Mouse (Mus musculus): ENCODE data around the gene Kifc5b. TPM values are rescaled to one million over a fixed set of nuclear protein-coding genes. Genes with fewer than 3 reads are reported as not detected.

Kifc5b gene
- polyA plus RNA-seq, 1 experiment from 2014 or later, result 11.6 TPM

Small RNA genes lying within 50 kb of the gene (microRNA-seq; reads per million reads assigned to microRNA genes)
- gene Gm27775, result not detected
- gene Mir3083, result not detected
- 0.91 reads per million for gene Mir6968

Other genes with a start within 250 kb of the Kifc5b start
- 3.1 and 4.7 TPM in 2 replicates for gene Crebrf, start 201.4 kb upstream of the Kifc5b start, polyA plus RNA-seq (2016; fragmentation: Nextera tagmentation; extraction: Ambion mirVana)
- gene Bnip1, start 136.0 kb upstream of the Kifc5b start, polyA plus RNA-seq (2016; fragmentation: Nextera tagmentation; extraction: Ambion mirVana), result 44.4 and 51.0 TPM in 2 replicates
- 0.48 and 0.75 TPM in 2 replicates for gene Nkx2-5, start 72.1 kb upstream of the Kifc5b start, polyA plus RNA-seq (2016; fragmentation: Nextera tagmentation; extraction: Ambion mirVana)
- gene Phf1, start 16.0 kb downstream of the Kifc5b start, polyA plus RNA-seq (2016; fragmentation: Nextera tagmentation; extraction: Ambion mirVana), result 3.8 and 4.7 TPM in 2 replicates
- 176 and 182 TPM in 2 replicates for gene Cuta, start 22.5 kb downstream of the Kifc5b start, polyA plus RNA-seq (2016; fragmentation: Nextera tagmentation; extraction: Ambion mirVana)
- 1.4 and 1.6 TPM in 2 replicates for gene Syngap1, start 24.2 kb downstream of the Kifc5b start, polyA plus RNA-seq (2016; fragmentation: Nextera tagmentation; extraction: Ambion mirVana)
- 20.1 and 20.6 TPM in 2 replicates for gene Zbtb9, start 56.1 kb downstream of the Kifc5b start, polyA plus RNA-seq (2016; fragmentation: Nextera tagmentation; extraction: Ambion mirVana)
- gene Bak1, start 111.9 kb downstream of the Kifc5b start, polyA plus RNA-seq (2016; fragmentation: Nextera tagmentation; extraction: Ambion mirVana), result 2.8 and 3.3 TPM in 2 replicates
- 2.3 and 4.0 TPM in 2 replicates for gene Itpr3, start 140.2 kb downstream of the Kifc5b start, polyA plus RNA-seq (2016; fragmentation: Nextera tagmentation; extraction: Ambion mirVana)
- 407 and 410 TPM in 2 replicates for gene Uqcc2, start 216.8 kb downstream of the Kifc5b start, polyA plus RNA-seq (2016; fragmentation: Nextera tagmentation; extraction: Ambion mirVana)